Mouse (Mus musculus): ENCODE measurements around the gene Mast4.

DNA sequence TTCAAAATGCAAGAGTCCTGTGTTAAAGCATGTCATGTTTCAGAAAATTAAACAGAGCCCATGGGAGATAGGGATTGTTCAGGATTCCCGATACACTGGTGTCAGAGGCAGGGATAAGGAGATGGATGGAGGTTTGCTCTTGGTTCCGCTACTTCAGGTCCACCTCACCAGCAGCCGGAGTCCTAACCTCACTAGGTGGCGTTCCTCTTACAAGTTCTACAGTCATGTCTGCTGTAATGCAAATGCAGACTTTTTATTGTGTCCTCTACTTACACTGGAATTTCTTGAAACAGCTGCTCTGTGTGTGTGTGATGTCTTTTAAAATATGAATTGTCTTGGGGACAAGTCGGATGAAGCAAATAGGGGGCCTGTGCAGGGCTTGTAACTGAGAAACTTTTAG lies 239.7 kb downstream of the Mast4 start:
- TF ChIP-seq CTCF (IDR thresholded peaks at IDR 0.05; ENCODE audit: extremely low read depth, insufficient read depth, insufficient read length, insufficient replicate concordance) (no peak), POLR2A (IDR thresholded peaks at IDR 0.05; ENCODE audit: low read depth, low read length) (no peak)

All from spleen, adult 2 months (tissue).